Mouse (Mus musculus): ENCODE data around the gene Gli3. TPM values are rescaled to one million over a fixed set of nuclear protein-coding genes. Genes with fewer than 3 reads are reported as not detected.

Gli3 gene
- polyA plus RNA-seq (2015; fragmentation: Nextera tagmentation; extraction: Ambion mirVana) = 7.4 and 7.9 TPM in 2 replicates

DNA sequence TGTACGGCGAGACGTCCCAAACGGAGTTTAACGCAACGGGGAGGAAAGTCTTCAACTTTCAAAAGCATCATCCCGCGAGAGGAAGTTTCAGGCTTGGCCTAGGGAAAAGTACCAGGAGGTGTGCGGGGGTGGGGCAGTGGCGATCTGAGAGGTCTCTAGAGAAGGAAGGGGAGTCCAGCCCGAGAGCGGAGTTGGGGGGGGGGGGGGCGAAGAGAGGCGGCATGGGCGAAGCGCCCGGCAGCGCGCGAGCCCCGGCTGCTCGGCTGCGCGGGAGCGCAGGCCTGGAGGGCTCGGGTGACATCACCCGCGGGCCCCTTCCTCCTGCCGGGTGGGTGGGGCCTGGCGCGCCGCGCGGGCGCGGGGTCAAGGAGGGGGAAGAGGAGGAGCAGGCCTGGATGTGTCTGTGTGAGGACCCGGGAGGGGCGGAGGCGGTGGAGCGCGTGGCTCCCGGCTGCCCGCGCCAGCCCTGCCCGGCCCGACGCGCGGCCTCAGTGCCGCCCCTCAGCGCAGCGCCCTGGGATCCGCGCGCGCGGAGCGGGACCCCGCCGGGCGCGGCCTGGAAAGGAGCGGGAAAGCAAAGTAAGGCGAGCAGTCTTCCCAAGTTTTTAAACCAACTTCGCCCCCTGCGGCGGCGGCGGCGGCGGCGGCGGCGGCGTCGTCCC, at the start of gene Gli3:
Gene Gli3 (plus strand): TSS at position 406 of the 662 bp plus-strand sequence.
- peak within 1 kb of the TSS; percentile 94 for H3K4me2 ChIP-seq
- peaks cover 48% of the 10 kb centered on the region for H3K27me3 ChIP-seq
- H3K27ac ChIP-seq = peak within 1 kb of the TSS; percentile 88
- peak within 1 kb of the TSS; percentile 79 for H3K9ac ChIP-seq
- no peaks in the 10 kb centered on the region for H3K36me3 ChIP-seq
- H3K4me1 ChIP-seq (replicated peaks) = peaks cover 28% of the 10 kb centered on the region
- peak; percentile 93 for ATAC-seq (ENCODE audit: low FRiP score)
- WGBS = 1% methylated on average over 30 of the region's 76 CpGs
- no peaks in the 10 kb centered on the region for H3K9me3 ChIP-seq
- H3K4me3 ChIP-seq = peak within 1 kb of the TSS; percentile 73

DNA sequence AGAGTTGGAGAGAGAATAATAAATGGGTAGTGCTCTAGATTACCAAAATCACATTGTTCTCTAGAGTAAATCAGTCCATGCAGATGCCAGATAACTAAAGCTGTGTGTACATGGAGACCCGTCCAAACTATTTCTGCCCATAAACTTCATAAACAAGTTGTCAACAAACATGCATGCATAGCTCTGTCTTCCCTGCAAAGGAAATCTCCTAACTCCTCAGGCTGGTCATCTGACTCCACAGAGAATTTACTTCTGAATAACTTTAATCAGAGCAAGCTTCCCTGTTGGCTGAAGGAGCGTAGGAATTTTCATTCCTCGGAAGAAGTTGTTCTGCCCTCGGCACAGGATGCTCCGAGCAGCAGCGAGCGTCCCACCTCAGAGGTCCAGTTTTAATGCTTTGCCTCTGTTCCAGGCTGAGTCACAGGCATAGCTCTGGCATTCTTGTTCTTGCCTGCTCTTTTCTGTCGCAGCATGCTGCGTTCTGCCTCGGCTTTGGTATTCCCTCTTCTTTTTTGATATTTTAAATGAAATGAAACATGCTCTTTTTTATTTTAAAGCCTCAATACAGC, 41.8 kb upstream of the Gli3 start:
- ATAC-seq (ENCODE audit: low FRiP score) = no peak
- no peak overlapping the region for H3K9ac ChIP-seq
- no peaks in the 10 kb centered on the region for H3K36me3 ChIP-seq
- H3K9me3 ChIP-seq = no peaks in the 10 kb centered on the region
- H3K27me3 ChIP-seq = no peaks in the 10 kb centered on the region
- no peak overlapping the region for H3K4me2 ChIP-seq
- H3K4me3 ChIP-seq = no peak overlapping the region
- no peaks in the 10 kb centered on the region for H3K4me1 ChIP-seq (replicated peaks)
- H3K27ac ChIP-seq = no peak overlapping the region
- 64% methylated on average over 10 of the region's 10 CpGs for WGBS

DNA sequence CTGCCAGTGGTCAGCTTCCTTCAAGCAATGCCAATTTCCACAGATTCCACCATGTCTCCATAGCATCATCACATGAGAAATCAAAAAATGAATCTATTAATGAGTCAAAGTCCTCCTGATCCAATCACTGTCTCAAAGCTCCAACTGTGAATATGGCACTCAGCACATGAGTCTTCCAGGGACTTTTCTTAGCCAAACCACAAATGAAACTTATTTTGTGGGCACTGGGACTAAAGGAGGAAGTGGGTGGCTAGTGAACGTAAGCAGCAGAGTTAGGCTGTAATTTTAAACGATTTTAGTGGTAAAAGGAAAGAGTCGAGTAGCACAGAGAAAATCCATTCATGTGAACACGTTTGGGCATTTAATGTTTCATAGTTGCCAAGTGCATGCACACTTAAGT, 21.0 kb upstream of the Gli3 start:
- ATAC-seq (ENCODE audit: low FRiP score) = no peak
- H3K36me3 ChIP-seq = no peaks in the 10 kb centered on the region
- no peaks in the 10 kb centered on the region for H3K27me3 ChIP-seq
- H3K9me3 ChIP-seq = no peaks in the 10 kb centered on the region
- H3K4me3 ChIP-seq = no peak overlapping the region
- H3K4me2 ChIP-seq = no peak overlapping the region
- no peak overlapping the region for H3K27ac ChIP-seq
- 85% methylated on average over 4 of the region's 4 CpGs for WGBS
- no peaks in the 10 kb centered on the region for H3K4me1 ChIP-seq (replicated peaks)
- no peak overlapping the region for H3K9ac ChIP-seq

DNA sequence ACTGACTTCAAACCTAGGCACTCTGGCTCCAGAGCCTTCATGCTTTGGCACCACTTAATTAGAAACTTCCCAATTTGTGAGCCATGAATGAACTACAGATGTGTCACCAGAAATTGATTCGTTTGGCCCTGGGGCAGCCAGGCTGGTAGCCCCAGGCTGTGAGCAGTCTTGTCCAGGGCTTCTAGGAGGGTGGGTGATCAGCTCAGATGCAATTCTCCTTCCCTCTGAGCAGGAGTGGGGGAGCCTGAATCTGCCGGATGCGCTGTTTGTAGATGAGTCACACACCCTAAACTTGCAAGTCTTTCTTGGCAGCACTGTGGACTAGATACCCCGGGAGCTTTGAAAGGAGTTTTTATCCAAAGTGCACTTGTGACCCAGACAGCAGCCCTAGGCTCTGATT, 18.7 kb upstream of the Gli3 start:
- Histone ChIP-seq H3K4me1 (replicated peaks) (no peaks in the 10 kb centered on the region), H3K27me3 (no peaks in the 10 kb centered on the region), H3K36me3 (no peaks in the 10 kb centered on the region), H3K4me3 (no peak overlapping the region), H3K9ac (no peak overlapping the region), H3K27ac (no peak overlapping the region), H3K9me3 (no peaks in the 10 kb centered on the region), H3K4me2 (no peak overlapping the region)
- no peak for ATAC-seq (ENCODE audit: low FRiP score)
- 70% methylated on average over 4 of the region's 4 CpGs for WGBS

DNA sequence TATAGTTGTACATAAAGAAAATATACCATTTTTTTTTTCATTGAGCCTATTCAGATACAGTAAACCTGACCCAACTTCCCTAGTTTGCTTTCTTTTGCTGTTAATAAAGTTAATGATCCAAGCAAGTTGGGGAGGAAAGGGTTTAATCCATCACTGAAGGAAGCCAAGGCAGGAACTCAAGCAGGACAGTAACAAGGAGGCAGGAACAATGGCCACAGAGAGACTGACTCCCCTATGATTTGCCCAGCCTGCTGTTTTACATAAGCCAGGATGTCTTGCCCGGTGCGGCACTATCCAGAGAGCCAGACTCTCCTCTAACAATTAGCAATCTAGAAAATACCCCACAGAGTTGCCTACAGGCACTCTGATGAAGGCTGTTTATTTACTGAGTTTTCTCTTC, 17.4 kb upstream of the Gli3 start:
- Histone ChIP-seq H3K4me1 (replicated peaks) (no peaks in the 10 kb centered on the region), H3K4me3 (no peak overlapping the region), H3K9ac (no peak overlapping the region), H3K9me3 (no peaks in the 10 kb centered on the region), H3K4me2 (no peak overlapping the region), H3K27ac (no peak overlapping the region), H3K27me3 (no peaks in the 10 kb centered on the region), H3K36me3 (no peaks in the 10 kb centered on the region)
- ATAC-seq (ENCODE audit: low FRiP score) = no peak
- 36% methylated on average over 2 of the region's 2 CpGs for WGBS

DNA sequence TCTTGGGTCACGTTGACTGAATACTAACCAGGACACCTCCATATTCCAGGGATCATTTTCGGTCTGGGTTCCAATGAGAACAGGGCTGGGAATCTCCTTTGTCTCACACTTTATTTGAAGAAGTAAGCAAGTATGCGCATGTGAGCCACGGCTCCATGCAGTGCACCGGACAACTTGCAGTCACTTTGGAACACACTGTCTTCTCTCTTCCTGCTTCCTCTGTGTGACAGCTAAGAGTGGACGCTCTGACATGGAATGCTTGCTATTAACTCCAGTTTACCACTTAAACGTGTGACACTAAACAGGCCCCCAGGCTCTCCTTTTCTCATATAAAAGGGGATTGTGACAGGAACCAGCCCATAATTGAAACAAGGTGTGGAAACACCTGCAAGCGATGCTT, 17.0 kb upstream of the Gli3 start:
- Histone ChIP-seq H3K4me2 (no peak overlapping the region), H3K4me3 (no peak overlapping the region), H3K4me1 (replicated peaks) (no peaks in the 10 kb centered on the region), H3K27me3 (no peaks in the 10 kb centered on the region), H3K9me3 (no peaks in the 10 kb centered on the region), H3K27ac (no peak overlapping the region), H3K9ac (no peak overlapping the region), H3K36me3 (no peaks in the 10 kb centered on the region)
- no peak for ATAC-seq (ENCODE audit: low FRiP score)
- WGBS = 85% methylated on average over 8 of the region's 8 CpGs

DNA sequence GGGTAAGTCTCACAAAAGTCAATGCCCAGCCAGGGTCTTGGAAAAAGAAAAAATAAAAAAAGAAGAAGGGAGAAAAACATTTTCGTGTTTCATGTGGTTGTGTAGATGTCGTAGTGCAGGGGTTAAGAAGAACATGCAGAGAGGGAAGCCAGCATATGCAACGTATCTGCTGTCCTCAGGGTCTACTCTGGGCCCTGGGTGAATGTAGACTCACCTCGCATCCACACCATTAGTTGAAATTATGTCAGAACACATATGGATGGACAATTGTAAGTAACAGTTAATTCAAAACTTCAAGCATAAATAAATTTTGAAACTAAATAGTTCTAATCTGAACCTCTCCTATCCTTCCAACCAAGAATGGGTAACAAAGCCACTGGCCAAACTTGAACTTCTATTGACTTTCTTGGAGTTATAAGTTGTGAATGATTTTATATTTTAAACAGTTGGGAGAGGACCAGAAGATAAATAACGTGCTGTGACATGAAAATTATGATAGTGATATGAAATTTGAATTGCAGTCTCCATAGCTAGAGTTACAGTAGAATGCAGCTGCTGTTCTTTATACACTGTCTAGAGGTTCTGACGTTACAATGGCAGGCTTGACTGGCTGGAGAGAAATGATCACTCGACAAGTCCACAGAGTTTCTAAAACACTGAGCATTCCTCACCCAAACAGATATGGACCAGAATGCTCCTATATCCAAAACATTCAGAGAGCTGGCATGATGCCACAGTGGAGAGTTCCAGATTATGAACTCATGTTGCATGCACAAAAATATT, 16.1 kb upstream of the Gli3 start:
- Histone ChIP-seq H3K4me1 (replicated peaks) (no peaks in the 10 kb centered on the region), H3K4me3 (no peak overlapping the region), H3K9me3 (no peaks in the 10 kb centered on the region), H3K27ac (no peak overlapping the region), H3K27me3 (no peaks in the 10 kb centered on the region), H3K4me2 (no peak overlapping the region), H3K36me3 (no peaks in the 10 kb centered on the region), H3K9ac (no peak overlapping the region)
- 89% methylated on average over 7 of the region's 7 CpGs for WGBS
- ATAC-seq (ENCODE audit: low FRiP score) = no peak

DNA sequence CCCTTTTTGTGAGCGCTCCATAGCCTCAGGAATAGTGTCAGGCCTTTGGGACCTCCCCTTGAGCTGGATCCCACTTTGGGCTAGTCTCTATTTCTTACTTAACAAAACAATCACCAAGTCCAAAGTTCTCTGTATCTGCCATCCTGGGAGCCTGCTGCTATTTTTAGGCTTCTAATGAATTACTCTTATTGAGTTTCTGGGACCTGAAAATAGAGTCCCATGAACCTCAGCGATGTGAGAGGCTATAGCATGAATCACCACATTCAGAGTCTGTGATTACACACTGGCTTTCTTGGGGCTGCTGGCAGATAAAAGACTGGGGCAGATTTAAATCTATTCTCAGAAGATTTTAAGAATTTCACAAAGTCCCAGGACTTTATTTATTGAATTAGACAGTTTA, 12.1 kb upstream of the Gli3 start:
- H3K9ac ChIP-seq = no peak overlapping the region
- no peaks in the 10 kb centered on the region for H3K27me3 ChIP-seq
- no peak overlapping the region for H3K4me3 ChIP-seq
- no peaks in the 10 kb centered on the region for H3K4me1 ChIP-seq (replicated peaks)
- no peak overlapping the region for H3K27ac ChIP-seq
- H3K36me3 ChIP-seq = no peaks in the 10 kb centered on the region
- no peaks in the 10 kb centered on the region for H3K9me3 ChIP-seq
- 66% methylated on average over 2 of the region's 2 CpGs for WGBS
- no peak overlapping the region for H3K4me2 ChIP-seq
- no peak for ATAC-seq (ENCODE audit: low FRiP score)

DNA sequence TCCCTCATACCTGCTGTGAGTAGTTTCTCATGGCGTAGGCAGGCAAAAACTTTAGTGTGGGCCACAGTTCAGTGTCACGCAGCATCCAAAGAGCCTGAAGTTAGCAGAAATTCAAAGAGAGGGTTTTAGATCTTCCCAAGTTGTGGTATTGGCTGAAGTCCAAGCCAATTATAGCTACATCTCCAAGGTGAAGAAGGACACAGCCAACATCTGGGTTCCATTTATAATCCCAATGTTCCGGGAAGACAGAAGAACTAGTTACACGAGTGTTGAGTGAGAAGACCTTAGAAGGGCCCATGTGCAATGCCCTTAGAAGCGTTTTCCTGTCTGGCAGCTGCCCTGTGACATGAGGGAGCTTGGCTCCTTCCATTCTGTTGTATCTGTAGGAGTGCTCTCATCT, 5.2 kb upstream of the Gli3 start:
- WGBS = 84% methylated on average over 5 of the region's 5 CpGs
- Histone ChIP-seq H3K27me3 (peaks cover 26% of the 10 kb centered on the region), H3K4me2 (no peak overlapping the region), H3K36me3 (no peaks in the 10 kb centered on the region), H3K9ac (no peak overlapping the region), H3K9me3 (no peaks in the 10 kb centered on the region), H3K4me3 (no peak overlapping the region), H3K4me1 (replicated peaks) (0 out of 2 replicates have a peak, but pooled peaks cover 7% of the 10 kb centered on the region), H3K27ac (no peak overlapping the region)
- no peak for ATAC-seq (ENCODE audit: low FRiP score)

DNA sequence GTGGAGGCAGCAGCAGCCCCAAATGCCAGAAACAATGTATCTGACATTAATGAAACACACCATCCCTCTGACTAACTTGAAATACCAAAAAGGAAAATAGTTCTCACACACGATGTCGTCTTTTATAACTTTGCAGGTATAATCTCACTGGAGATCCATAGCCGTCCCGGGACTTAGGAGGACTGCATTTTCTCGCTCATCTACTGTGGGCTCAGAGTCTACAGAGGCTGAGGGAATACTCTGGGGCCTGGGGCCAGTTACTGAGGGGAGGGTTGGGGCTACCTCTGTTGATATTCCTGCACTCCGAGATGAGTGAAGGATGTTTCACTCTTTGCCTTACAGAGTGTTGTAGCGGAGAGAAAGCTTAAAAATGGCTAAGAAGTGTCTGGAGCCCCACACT, 1.1 kb upstream of the Gli3 start:
- WGBS = 26% methylated on average over 7 of the region's 7 CpGs
- no peak for ATAC-seq (ENCODE audit: low FRiP score)
- Histone ChIP-seq H3K27ac (no peak overlapping the region), H3K4me2 (peak overlapping the region; percentile 94; the same call in 1 of the 2 replicates), H3K36me3 (no peaks in the 10 kb centered on the region), H3K4me1 (replicated peaks) (peaks cover 27% of the 10 kb centered on the region), H3K9me3 (no peaks in the 10 kb centered on the region), H3K27me3 (peaks cover 48% of the 10 kb centered on the region), H3K4me3 (peak overlapping the region; percentile 73; the same call in 1 of the 2 replicates), H3K9ac (no peak overlapping the region)

DNA sequence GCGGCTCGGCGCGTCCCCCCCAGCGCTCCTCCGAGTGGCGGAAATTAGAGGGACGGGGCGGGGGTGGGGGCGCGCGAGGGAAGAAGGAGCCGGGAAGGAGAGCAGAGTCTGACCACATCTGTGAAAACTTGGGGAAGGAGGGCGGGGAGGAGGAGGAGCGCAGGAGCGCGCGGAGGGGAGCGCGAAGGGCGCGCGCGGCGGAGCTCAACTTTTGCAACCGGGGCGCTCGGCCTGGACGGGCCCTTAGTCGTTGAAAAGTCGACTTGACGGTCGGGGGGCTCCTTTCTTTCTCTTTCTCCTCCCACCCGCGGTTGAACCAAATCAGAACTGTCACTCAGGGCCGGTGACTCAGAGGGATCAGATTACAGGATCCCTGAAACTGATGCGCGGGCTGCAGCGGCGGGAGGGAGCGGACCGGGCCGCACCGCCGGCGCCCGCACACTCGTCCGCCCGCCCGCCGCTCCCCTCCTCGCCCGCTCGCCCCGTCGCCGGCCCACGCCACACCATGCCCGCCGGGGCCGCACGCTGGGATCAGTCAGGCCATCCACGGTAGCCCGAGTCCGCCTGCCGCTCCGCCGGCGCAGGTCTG, 551 bp downstream of the Gli3 start:
- WGBS = under 1% methylated on average over 61 of the region's 70 CpGs
- peak overlapping the region; percentile 79 for H3K9ac ChIP-seq
- no peaks in the 10 kb centered on the region for H3K36me3 ChIP-seq
- peak overlapping the region; percentile 73 for H3K4me3 ChIP-seq
- H3K9me3 ChIP-seq = no peaks in the 10 kb centered on the region
- peak; percentile 78 for ATAC-seq (ENCODE audit: low FRiP score)
- H3K4me2 ChIP-seq = peak overlapping the region; percentile 94
- peaks cover 48% of the 10 kb centered on the region for H3K27me3 ChIP-seq
- H3K4me1 ChIP-seq (replicated peaks) = peaks cover 34% of the 10 kb centered on the region
- H3K27ac ChIP-seq = peak overlapping the region; percentile 88

DNA sequence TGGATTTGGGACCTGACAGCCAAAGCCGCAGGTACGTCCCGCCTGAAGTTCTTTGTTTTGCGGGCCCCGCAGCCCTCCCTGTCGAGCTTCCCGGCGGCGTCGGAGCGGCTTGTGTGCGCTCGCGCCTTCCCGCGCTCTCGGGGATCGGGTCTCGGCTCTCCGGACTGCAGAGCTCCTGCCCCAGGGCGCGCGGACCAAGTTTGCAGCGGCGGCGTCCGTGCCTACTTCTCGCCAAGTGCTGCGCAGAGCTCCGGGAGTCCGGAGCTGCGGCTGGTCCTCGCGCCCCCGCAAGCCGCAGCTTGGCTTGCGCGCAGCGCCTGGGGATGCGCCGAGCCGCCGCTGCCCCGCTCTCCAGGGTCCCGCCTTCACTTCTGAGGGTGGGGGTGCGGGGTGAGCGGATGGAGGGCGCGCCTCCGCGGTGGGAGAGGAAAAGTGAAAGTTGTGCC, 1.1 kb downstream of the Gli3 start:
- peaks cover 36% of the 10 kb centered on the region for H3K4me1 ChIP-seq (replicated peaks)
- H3K9me3 ChIP-seq = no peaks in the 10 kb centered on the region
- peak overlapping the region; percentile 94 for H3K4me2 ChIP-seq
- H3K27me3 ChIP-seq = peaks cover 48% of the 10 kb centered on the region
- no peaks in the 10 kb centered on the region for H3K36me3 ChIP-seq
- peak overlapping the region; percentile 79 for H3K9ac ChIP-seq
- WGBS = under 1% methylated on average over 51 of the region's 51 CpGs
- peak overlapping the region; percentile 73 for H3K4me3 ChIP-seq
- peak; percentile 18 for ATAC-seq (ENCODE audit: low FRiP score)
- peak overlapping the region; percentile 88 for H3K27ac ChIP-seq
